Mouse (Mus musculus): ENCODE data around the gene Zfp811. TPM values are rescaled to one million over a fixed set of nuclear protein-coding genes. Genes with fewer than 3 reads are reported as not detected.

The Zfp811 gene
- total and polyA plus RNA-seq, 3 experiments, result 1.7 to 6.6 (median 3.4) TPM

DNA sequence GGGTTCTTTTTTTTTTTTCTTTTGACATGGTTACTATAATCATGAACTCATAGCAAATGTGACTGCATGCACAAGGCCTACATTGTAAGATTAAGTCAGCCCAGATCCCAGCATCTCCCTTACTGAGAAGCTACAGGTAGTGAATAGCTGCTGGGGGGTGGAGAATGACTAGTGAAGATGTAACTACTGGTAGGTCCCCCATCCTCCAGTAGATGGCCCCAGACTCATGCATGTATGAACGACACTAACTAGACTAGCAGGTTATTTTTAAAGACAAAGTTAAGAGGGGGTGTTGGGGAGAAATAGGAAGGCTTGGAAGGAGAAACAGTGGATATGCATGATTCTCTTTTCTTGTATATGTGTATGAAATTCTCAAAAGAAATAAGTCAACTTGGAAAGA is 38.5 kb downstream of the Zfp811 start:
- DNase-seq (ENCODE audit: extremely low read depth), result peak; percentile 43
- H3K27ac ChIP-seq (ENCODE audit: insufficient read depth, low read depth), result no peak overlapping the region
- no peak overlapping the region for H3K9ac ChIP-seq (ENCODE audit: insufficient read depth, low read depth)
- in situ Hi-C loops (cut with MboI; ENCODE audit: low pct_ligation_motif_present, low pct_unique_long_range_greater_than_20kb, low sequenced_read_pairs), result no loop called here
- H3K36me3 ChIP-seq (replicated peaks in 1 of 2; ENCODE audit: control insufficient read depth in 1 of 2, insufficient read depth in 1 of 2, low read length in 1 of 2), result peaks cover 42 to 89% of the 10 kb centered on the region in 2 experiments
- H3K79me2 ChIP-seq (replicated peaks; ENCODE audit: control insufficient read depth, extremely low read depth, insufficient read depth, poor library complexity, severe bottlenecking), result peaks cover 23% of the 10 kb centered on the region
- no peak overlapping the region for H3K4me3 ChIP-seq (replicated peaks in 1 of 3; ENCODE audit: low read depth in 2 of 3, low read length in 2 of 3, poor library complexity in 1 of 3)
- dilution Hi-C loops (cut with MboI; ENCODE audit: extremely low pct_ligation_motif_present, extremely low pct_unique_long_range_greater_than_20kb, low sequenced_read_pairs), result no loop called here
- no peak overlapping the region for H3K4me2 ChIP-seq (ENCODE audit: insufficient read depth, low read depth, poor library complexity, severe bottlenecking)
- H3K27me3 ChIP-seq (replicated peaks), result no peaks in the 10 kb centered on the region
- peaks cover 0 to 3% of the 10 kb centered on the region in 2 experiments; a peak in 1 of 4 replicates for H3K4me1 ChIP-seq (ENCODE audit: control insufficient read depth in 1 of 2, insufficient read depth in 2 of 2)
- no peaks in the 10 kb centered on the region for H3K9me3 ChIP-seq (replicated peaks; ENCODE audit: low read length)
- TF ChIP-seq MAZ (IDR thresholded peaks at IDR 0.05; ENCODE audit: low read depth, low read length) (no peak), MYC (IDR thresholded peaks at IDR 0.05; ENCODE audit: low read depth, low read length) (no peak), CTCF (conservative IDR thresholded peaks at IDR 0.05 in 1 of 2, IDR thresholded peaks at IDR 0.05 in 1 of 2; ENCODE audit: low read depth in 2 of 2, low read length in 2 of 2) (peak in 1 of 2 experiments; percentile 68; a peak in 2 of 4 replicates), JUN (IDR thresholded peaks at IDR 0.05; ENCODE audit: insufficient read depth, low read depth, low read length) (no peak), BHLHE40 (IDR thresholded peaks at IDR 0.05; ENCODE audit: low read depth, low read length) (no peak), IRF4 (IDR thresholded peaks at IDR 0.05; ENCODE audit: low read depth, low read length) (no peak), SMC3 (IDR thresholded peaks at IDR 0.05; ENCODE audit: low read depth, low read length) (peak; percentile 33; the same call in 1 of the 2 replicates), E2F4 (IDR thresholded peaks at IDR 0.05; ENCODE audit: insufficient replicate concordance, low read depth, low read length) (no peak), RCOR1 (conservative IDR thresholded peaks at IDR 0.05; ENCODE audit: low read depth, low read length) (no peak), ZNF384 (IDR thresholded peaks at IDR 0.05; ENCODE audit: low read depth, low read length) (no peak), POLR2A (IDR thresholded peaks at IDR 0.05; ENCODE audit: low read depth, low read length) (no peak), ZC3H11A (IDR thresholded peaks at IDR 0.05; ENCODE audit: low read depth, low read length) (no peak), MAFK (IDR thresholded peaks at IDR 0.05; ENCODE audit: insufficient replicate concordance, low read length) (no peak), RAD21 (IDR thresholded peaks at IDR 0.05; ENCODE audit: low read depth, low read length) (peak; percentile 63), TBP (conservative IDR thresholded peaks at IDR 0.05; ENCODE audit: low read depth, low read length) (no peak), ETS1 (conservative IDR thresholded peaks at IDR 0.05; ENCODE audit: low read depth, low read length) (no peak), SIN3A (IDR thresholded peaks at IDR 0.05; ENCODE audit: low read length) (no peak), ZKSCAN1 (IDR thresholded peaks at IDR 0.05; ENCODE audit: borderline replicate concordance, low read depth, low read length) (no peak), USF2 (conservative IDR thresholded peaks at IDR 0.05; ENCODE audit: low read depth, low read length) (no peak)

DNA sequence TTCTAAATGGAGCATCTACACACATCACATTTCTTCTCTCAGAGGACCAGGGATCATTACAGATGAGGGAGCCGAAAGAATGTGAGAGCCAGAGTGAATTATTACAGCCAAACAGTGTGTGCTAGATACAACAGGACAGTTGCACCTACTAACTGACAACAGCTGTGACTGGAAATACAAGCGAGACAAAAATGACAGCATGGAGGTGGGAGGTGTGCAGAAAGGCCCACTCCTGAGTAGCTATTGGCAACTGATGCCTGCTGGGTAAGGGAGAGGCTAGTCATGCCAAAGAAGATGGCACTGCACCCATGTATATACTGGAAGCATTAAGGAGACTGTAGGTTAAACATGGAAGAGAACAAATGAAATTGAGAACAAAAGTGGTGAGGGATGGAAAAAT is 43.3 kb downstream of the Zfp811 start:
- no peaks in the 10 kb centered on the region for H3K9me3 ChIP-seq (replicated peaks; ENCODE audit: low read length)
- H3K79me2 ChIP-seq (replicated peaks; ENCODE audit: control insufficient read depth, extremely low read depth, insufficient read depth, poor library complexity, severe bottlenecking), result peaks cover 16% of the 10 kb centered on the region
- no peak overlapping the region for H3K9ac ChIP-seq (ENCODE audit: insufficient read depth, low read depth)
- H3K4me2 ChIP-seq (ENCODE audit: insufficient read depth, low read depth, poor library complexity, severe bottlenecking), result no peak overlapping the region
- in situ Hi-C loops (cut with MboI; ENCODE audit: low pct_ligation_motif_present, low pct_unique_long_range_greater_than_20kb, low sequenced_read_pairs), result no loop called here
- no peak for TF ChIP-seq JUND (conservative IDR thresholded peaks at IDR 0.05; ENCODE audit: low read depth, low read length)
- TF ChIP-seq NELFE (IDR thresholded peaks at IDR 0.05; ENCODE audit: low read depth, low read length), result no peak
- TF ChIP-seq USF2 (conservative IDR thresholded peaks at IDR 0.05; ENCODE audit: low read depth, low read length), result no peak
- TF ChIP-seq POLR2A (IDR thresholded peaks at IDR 0.05; ENCODE audit: low read depth, low read length), result no peak
- no peak for TF ChIP-seq POLR2AphosphoS2 (IDR thresholded peaks at IDR 0.05; ENCODE audit: low read depth, low read length)
- no peak for TF ChIP-seq ZMIZ1 (IDR thresholded peaks at IDR 0.05; ENCODE audit: low read depth, low read length)
- TF ChIP-seq MAFK (IDR thresholded peaks at IDR 0.05; ENCODE audit: insufficient replicate concordance, low read length), result no peak
- dilution Hi-C loops (cut with MboI; ENCODE audit: extremely low pct_ligation_motif_present, extremely low pct_unique_long_range_greater_than_20kb, low sequenced_read_pairs), result no loop called here
- peaks cover 18 to 61% of the 10 kb centered on the region in 2 experiments for H3K36me3 ChIP-seq (replicated peaks in 1 of 2; ENCODE audit: control insufficient read depth in 1 of 2, insufficient read depth in 1 of 2, low read length in 1 of 2)
- no peak overlapping the region for H3K4me3 ChIP-seq (replicated peaks in 1 of 3; ENCODE audit: low read depth in 2 of 3, low read length in 2 of 3, poor library complexity in 1 of 3)
- DNase-seq (ENCODE audit: extremely low read depth), result no peak
- no peaks in the 10 kb centered on the region for H3K27me3 ChIP-seq (replicated peaks)
- H3K4me1 ChIP-seq (ENCODE audit: control insufficient read depth in 1 of 2, insufficient read depth in 2 of 2), result no peaks in the 10 kb centered on the region
- H3K27ac ChIP-seq (ENCODE audit: insufficient read depth, low read depth), result no peak overlapping the region

Data from CH12.LX (cell line).